Mouse (Mus musculus) heart, postnatal 0 days (tissue): ENCODE results near the gene Ptprn2.

ENCODE experiments used
- CTCF ChIP-seq: IDR thresholded peaks from 2 replicates; pipeline ENCODE4 v1.5.1; 2016; ENCODE audit warnings: antibody characterized with exemption, control low read depth, low read depth
- EP300 ChIP-seq: IDR thresholded peaks from 2 replicates; pipeline ENCODE4 v1.6.1; 2016; ENCODE audit warnings: antibody characterized with exemption, low read depth

GRCm38 (mm10) chr12:117151611-117152010, 666.1 kb downstream of the Ptprn2 start:
- TF ChIP-seq CTCF (no peak), EP300 (no peak)
